Mouse (Mus musculus): ENCODE data around the gene Cacnb2. TPM values are rescaled to one million over a fixed set of nuclear protein-coding genes. Genes with fewer than 3 reads are reported as not detected.

Gene Cacnb2
- polyA plus RNA-seq, 1 experiment from 2014 or later: 0.11 TPM

DNA sequence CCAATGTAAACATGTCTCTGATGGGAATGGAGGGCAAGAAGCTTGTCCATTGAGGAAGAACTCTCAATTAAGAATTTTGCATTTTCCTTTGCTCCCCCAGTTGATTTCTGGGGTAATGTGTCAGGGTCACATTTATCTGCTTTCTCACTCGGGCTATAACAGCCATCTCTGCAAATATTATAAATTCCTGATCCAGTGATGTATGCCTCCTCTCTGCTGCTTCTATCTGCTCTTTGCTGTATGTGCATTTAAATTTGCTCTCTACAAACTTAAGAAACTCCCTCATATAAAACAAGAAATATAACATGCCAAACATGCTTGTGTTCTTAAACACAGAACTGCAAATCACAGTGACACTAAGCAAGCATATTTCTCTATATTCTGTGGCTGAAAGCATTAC, 171.5 kb downstream of the Cacnb2 start:
- WGBS (ENCODE audit: insufficient replicate concordance): 68% methylated on average over 1 of the region's 1 CpGs
- TF ChIP-seq EP300 (IDR thresholded peaks at IDR 0.05; ENCODE audit: low read depth) (no peak), CTCF (IDR thresholded peaks at IDR 0.05; ENCODE audit: low read depth) (no peak)
- H3K4me1 ChIP-seq (ENCODE audit: insufficient read depth): no peaks in the 10 kb centered on the region
- H3K9ac ChIP-seq (replicated peaks): no peak overlapping the region
- DNase-seq: no peak
- no peak overlapping the region for H3K4me2 ChIP-seq (ENCODE audit: low read depth, low read length)
- no peak overlapping the region for H3K27ac ChIP-seq (ENCODE audit: low read depth)
- H3K4me3 ChIP-seq (ENCODE audit: low read depth, low read length): no peak overlapping the region
- no peaks in the 10 kb centered on the region for H3K36me3 ChIP-seq (replicated peaks; ENCODE audit: insufficient read depth, low read length)
- no peaks in the 10 kb centered on the region for H3K27me3 ChIP-seq (ENCODE audit: insufficient read depth, low read length)
- no peak for ATAC-seq
- H3K9me3 ChIP-seq (ENCODE audit: low read length): no peaks in the 10 kb centered on the region

GRCm38 (mm10) chr2:14774857-14775495, 172.1 kb downstream of the Cacnb2 start:
- Histone ChIP-seq H3K9me3 (ENCODE audit: low read length) (no peaks in the 10 kb centered on the region), H3K9ac (replicated peaks) (no peak overlapping the region), H3K27ac (ENCODE audit: low read depth) (no peak overlapping the region), H3K4me1 (ENCODE audit: insufficient read depth) (no peaks in the 10 kb centered on the region), H3K4me3 (ENCODE audit: low read depth, low read length) (no peak overlapping the region), H3K36me3 (replicated peaks; ENCODE audit: insufficient read depth, low read length) (no peaks in the 10 kb centered on the region), H3K4me2 (ENCODE audit: low read depth, low read length) (no peak overlapping the region), H3K27me3 (ENCODE audit: insufficient read depth, low read length) (no peaks in the 10 kb centered on the region)
- TF ChIP-seq CTCF (IDR thresholded peaks at IDR 0.05; ENCODE audit: low read depth): no peak
- ATAC-seq: no peak
- DNase-seq: no peak
- WGBS (ENCODE audit: insufficient replicate concordance): 68% methylated on average over 3 of the region's 3 CpGs

- H3K9ac ChIP-seq (replicated peaks): no peak overlapping the region
- H3K4me1 ChIP-seq (ENCODE audit: insufficient read depth): no peaks in the 10 kb centered on the region
- whole genome bisulfite sequencing (ENCODE audit: insufficient replicate concordance): 74% methylated on average over 2 of the region's 2 CpGs
- H3K4me3 ChIP-seq (ENCODE audit: low read depth, low read length): no peak overlapping the region
- DNase-seq (no peak), ATAC-seq (no peak)
- H3K27ac ChIP-seq (ENCODE audit: low read depth): no peak overlapping the region
- no peak overlapping the region for H3K4me2 ChIP-seq (ENCODE audit: low read depth, low read length)
- H3K9me3 ChIP-seq (ENCODE audit: low read length): no peaks in the 10 kb centered on the region
- H3K36me3 ChIP-seq (replicated peaks; ENCODE audit: insufficient read depth, low read length): no peaks in the 10 kb centered on the region
- TF ChIP-seq CTCF (IDR thresholded peaks at IDR 0.05; ENCODE audit: low read depth) (no peak), EP300 (IDR thresholded peaks at IDR 0.05; ENCODE audit: low read depth) (no peak)
- H3K27me3 ChIP-seq (ENCODE audit: insufficient read depth, low read length): no peaks in the 10 kb centered on the region
Measured at GRCm38 (mm10) chr2:14787983-14788382, 185.1 kb downstream of the Cacnb2 start.

GRCm38 (mm10) chr2:14801446-14802046, 198.7 kb downstream of the Cacnb2 start:
- H3K27me3 ChIP-seq (ENCODE audit: insufficient read depth, low read length): no peaks in the 10 kb centered on the region
- H3K9ac ChIP-seq (replicated peaks): no peak overlapping the region
- no peak overlapping the region for H3K4me3 ChIP-seq (ENCODE audit: low read depth, low read length)
- TF ChIP-seq EP300 (IDR thresholded peaks at IDR 0.05; ENCODE audit: low read depth): no peak
- TF ChIP-seq CTCF (IDR thresholded peaks at IDR 0.05; ENCODE audit: low read depth): no peak
- no peak for DNase-seq
- no peaks in the 10 kb centered on the region for H3K36me3 ChIP-seq (replicated peaks; ENCODE audit: insufficient read depth, low read length)
- H3K9me3 ChIP-seq (ENCODE audit: low read length): no peaks in the 10 kb centered on the region
- no peak for ATAC-seq
- H3K4me1 ChIP-seq (ENCODE audit: insufficient read depth): no peaks in the 10 kb centered on the region
- WGBS (ENCODE audit: insufficient replicate concordance): 85% methylated on average over 4 of the region's 4 CpGs
- H3K4me2 ChIP-seq (ENCODE audit: low read depth, low read length): no peak overlapping the region
- H3K27ac ChIP-seq (ENCODE audit: low read depth): no peak overlapping the region

DNA sequence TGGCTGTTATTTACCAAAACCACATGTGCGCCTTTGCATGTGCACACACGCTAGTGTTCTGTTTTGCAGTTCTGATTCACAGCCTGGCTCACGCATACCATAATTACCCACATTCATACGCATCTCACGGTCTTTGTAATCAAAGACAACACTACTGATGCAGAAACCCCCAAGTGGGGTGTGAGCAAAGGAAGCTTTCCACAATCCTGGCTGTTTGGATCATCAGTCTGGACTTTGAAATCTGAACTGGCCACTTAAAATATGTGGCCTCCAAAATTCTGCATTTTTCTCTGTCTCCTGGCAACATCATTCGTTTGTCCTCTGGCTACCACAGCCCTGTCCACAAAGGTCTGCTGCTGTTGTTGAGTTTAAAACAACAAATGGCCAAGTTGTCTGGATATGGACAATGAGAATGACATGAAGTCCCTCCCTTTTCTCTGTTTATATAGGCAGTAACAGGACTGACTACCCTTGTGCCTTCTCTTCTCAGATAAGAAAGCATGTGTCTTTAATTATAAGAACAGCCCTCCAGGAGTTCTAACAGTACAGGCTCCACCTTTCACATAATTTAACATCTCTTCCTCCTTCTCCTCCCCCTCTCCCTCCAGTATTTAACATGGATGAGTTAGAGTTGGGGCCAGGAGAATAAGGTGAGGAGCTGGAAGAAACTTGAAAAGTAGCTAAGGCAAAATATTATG, 204.9 kb downstream of the Cacnb2 start:
- no peak overlapping the region for H3K4me3 ChIP-seq (ENCODE audit: low read depth, low read length)
- no peaks in the 10 kb centered on the region for H3K36me3 ChIP-seq (replicated peaks; ENCODE audit: insufficient read depth, low read length)
- 74% methylated on average over 6 of the region's 6 CpGs for WGBS (ENCODE audit: insufficient replicate concordance)
- H3K4me2 ChIP-seq (ENCODE audit: low read depth, low read length): no peak overlapping the region
- no peaks in the 10 kb centered on the region for H3K4me1 ChIP-seq (ENCODE audit: insufficient read depth)
- TF ChIP-seq CTCF (IDR thresholded peaks at IDR 0.05; ENCODE audit: low read depth): no peak
- TF ChIP-seq EP300 (IDR thresholded peaks at IDR 0.05; ENCODE audit: low read depth): no peak
- no peaks in the 10 kb centered on the region for H3K9me3 ChIP-seq (ENCODE audit: low read length)
- H3K9ac ChIP-seq (replicated peaks): no peak overlapping the region
- H3K27me3 ChIP-seq (ENCODE audit: insufficient read depth, low read length): no peaks in the 10 kb centered on the region
- no peak overlapping the region for H3K27ac ChIP-seq (ENCODE audit: low read depth)
- no peak for DNase-seq
- ATAC-seq: no peak

DNA sequence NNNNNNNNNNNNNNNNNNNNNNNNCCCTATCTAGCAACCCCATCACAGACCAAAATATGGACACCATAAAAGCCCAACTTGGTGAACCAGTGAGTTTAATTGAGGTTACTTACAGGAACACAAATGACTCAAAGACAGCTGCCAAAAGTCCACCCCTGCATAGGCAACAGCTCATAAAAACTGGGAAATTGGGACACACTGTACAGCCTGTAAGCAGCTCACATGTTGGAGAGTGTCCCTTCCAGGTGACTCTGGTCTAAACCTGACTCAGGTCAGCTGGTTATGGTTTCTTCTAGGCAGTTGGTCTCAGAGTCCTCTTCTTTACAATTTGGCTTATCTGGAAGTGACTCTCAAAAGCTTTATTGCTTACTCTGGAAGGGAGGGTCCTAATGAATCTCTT, 212.1 kb downstream of the Cacnb2 start:
- TF ChIP-seq CTCF (IDR thresholded peaks at IDR 0.05; ENCODE audit: low read depth) (no peak), EP300 (IDR thresholded peaks at IDR 0.05; ENCODE audit: low read depth) (no peak)
- no peaks in the 10 kb centered on the region for H3K36me3 ChIP-seq (replicated peaks; ENCODE audit: insufficient read depth, low read length)
- no peak overlapping the region for H3K9ac ChIP-seq (replicated peaks)
- H3K4me2 ChIP-seq (ENCODE audit: low read depth, low read length): no peak overlapping the region
- H3K4me3 ChIP-seq (ENCODE audit: low read depth, low read length): no peak overlapping the region
- no peaks in the 10 kb centered on the region for H3K4me1 ChIP-seq (ENCODE audit: insufficient read depth)
- H3K27me3 ChIP-seq (ENCODE audit: insufficient read depth, low read length): no peaks in the 10 kb centered on the region
- H3K9me3 ChIP-seq (ENCODE audit: low read length): no peaks in the 10 kb centered on the region
- no peak for DNase-seq
- no peak for ATAC-seq
- H3K27ac ChIP-seq (ENCODE audit: low read depth): no peak overlapping the region

Measured in liver, postnatal 0 days (tissue).